Comparison of ENCODE assay signal across 13 mouse cellular contexts in the genomic region with DNA sequence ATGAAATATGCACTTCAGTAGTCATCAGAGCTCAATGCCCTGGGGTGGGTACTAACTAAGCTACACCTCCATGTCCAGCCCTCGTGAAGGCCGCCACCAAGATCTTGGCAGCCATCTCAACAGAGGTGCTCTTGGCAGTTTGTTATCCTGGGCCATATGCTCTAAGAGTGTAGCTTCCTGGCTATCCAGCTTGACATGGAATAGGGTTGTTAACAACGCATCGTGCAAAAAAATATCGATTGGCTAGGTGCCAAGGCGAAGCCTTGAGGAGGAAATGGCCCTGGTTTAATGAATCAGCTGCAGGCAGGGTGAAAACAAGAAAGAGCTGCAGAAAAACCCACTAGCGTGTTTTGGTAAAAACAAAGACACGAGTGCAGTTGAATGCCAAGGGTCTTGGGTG. TPM values are rescaled to one million over a fixed set of nuclear protein-coding genes. Genes with fewer than 3 reads are reported as not detected.
DNase-seq lines count a peak whose midpoint lies in the region; ATAC-seq and TF ChIP-seq lines count a peak whose summit lies in the region.
"Had no signal": no experiment of that assay in that cellular context is flagged by ENCODE, and none has a peak within 500 bp of the region (broad histone marks: within the 10 kb centered on the region; RNA-seq: fewer than 3 reads in every experiment).

No protein-coding gene starts in this region.

- H3K27me3 ChIP-seq in kidney, embryonic 16.5 days (ENCODE audit: insufficient read depth, low read length) = no peaks in the 10 kb centered on the region; the same call in 1 of the 2 replicates
- no peaks in the 10 kb centered on the region for H3K27me3 ChIP-seq in kidney, adult 2 months (replicated peaks; ENCODE audit: control insufficient read depth, insufficient read depth, low read length)
- no peaks in the 10 kb centered on the region for H3K27me3 ChIP-seq in stomach, embryonic 16.5 days (ENCODE audit: control insufficient read depth, insufficient read depth, low read length)
- H3K27me3 ChIP-seq: liver, embryonic 12.5 days had no signal

- TF ChIP-seq CTCF in kidney, adult 2 months (conservative IDR thresholded peaks at IDR 0.05; ENCODE audit: insufficient read depth, insufficient read length, low read depth, low read length) = no peak

- no peak overlapping the region for H3K27ac ChIP-seq in kidney, embryonic 16.5 days (ENCODE audit: low read length)
- H3K27ac ChIP-seq in kidney, adult 2 months (ENCODE audit: insufficient read depth, low read depth, low read length) = no peak overlapping the region
- H3K27ac ChIP-seq in stomach, embryonic 16.5 days (ENCODE audit: low read length) = peak overlapping the region; percentile 34; the same call in 1 of the 2 replicates
- H3K27ac ChIP-seq: liver, embryonic 12.5 days; midbrain, embryonic 12.5 days had no signal

- peaks cover 10% of the 10 kb centered on the region; the same call in 1 of the 2 replicates for H3K36me3 ChIP-seq in kidney, embryonic 16.5 days (ENCODE audit: insufficient read depth, low read length)
- no peaks in the 10 kb centered on the region for H3K36me3 ChIP-seq in kidney, adult 2 months (ENCODE audit: control insufficient read depth, insufficient read depth, low read length)
- H3K36me3 ChIP-seq in stomach, embryonic 16.5 days (ENCODE audit: control insufficient read depth, insufficient read depth, low read length) = no peaks in the 10 kb centered on the region
- H3K36me3 ChIP-seq: G1E; liver, embryonic 12.5 days; midbrain, embryonic 12.5 days had no signal

- H3K4me1 ChIP-seq in kidney, embryonic 16.5 days (ENCODE audit: insufficient read depth, low read length) = peaks cover 17% of the 10 kb centered on the region
- no peaks in the 10 kb centered on the region for H3K4me1 ChIP-seq in kidney, adult 2 months (ENCODE audit: control insufficient read depth, insufficient read depth, low read length)
- peaks cover 11% of the 10 kb centered on the region for H3K4me1 ChIP-seq in stomach, embryonic 16.5 days (ENCODE audit: control insufficient read depth, insufficient read depth, low read length)
- H3K4me1 ChIP-seq: liver, embryonic 12.5 days had no signal

- peak; percentile 46 for DNase-seq in adrenal gland, adult 2 months
- DNase-seq in adrenal gland, postnatal 4 days (ENCODE audit: low spot score in 2 of 2) = no peak
- DNase-seq in kidney, adult 2 months = no peak
- DNase-seq in urinary bladder, postnatal 14 days (ENCODE audit: low spot score) = peak; percentile 41
- DNase-seq in urinary bladder, adult 18-20 months (ENCODE audit: low spot score in 2 of 2) = no peak
- DNase-seq in right cerebral cortex, postnatal 14 days = no peak
- DNase-seq: embryo, embryonic 11 days; layer of hippocampus, adult 9-11 months had no signal

- H3K9me3 ChIP-seq in kidney, embryonic 16.5 days (ENCODE audit: low read length) = no peaks in the 10 kb centered on the region
- H3K9me3 ChIP-seq in stomach, embryonic 16.5 days (replicated peaks; ENCODE audit: control insufficient read depth, low read length) = no peaks in the 10 kb centered on the region
- H3K9me3 ChIP-seq: G1E; liver, embryonic 12.5 days; midbrain, embryonic 12.5 days had no signal

- TF ChIP-seq POLR2A in kidney, adult 2 months (IDR thresholded peaks at IDR 0.05; ENCODE audit: low read depth, low read length) = no peak

- ATAC-seq in kidney, embryonic 16.5 days (ENCODE audit: low FRiP score, low TSS enrichment) = peak; percentile 70; the same call in 1 of the 2 replicates
- no peak for ATAC-seq in stomach, embryonic 16.5 days (ENCODE audit: insufficient read depth, low FRiP score)
- ATAC-seq: liver, embryonic 12.5 days had no signal

- 49% methylated on average over 8 of the region's 8 CpGs for WGBS in kidney, embryonic 16.5 days
- WGBS in kidney, adult 2 months = 56% methylated on average over 8 of the region's 8 CpGs
- WGBS in stomach, embryonic 16.5 days = 38% methylated on average over 8 of the region's 8 CpGs

- no peak overlapping the region for H3K4me3 ChIP-seq in kidney, embryonic 16.5 days (ENCODE audit: low read length)
- no peak overlapping the region for H3K4me3 ChIP-seq in kidney, adult 2 months (ENCODE audit: insufficient read depth, low read depth, low read length)
- H3K4me3 ChIP-seq in stomach, embryonic 16.5 days (replicated peaks; ENCODE audit: low read length) = no peak overlapping the region
- H3K4me3 ChIP-seq: liver, embryonic 12.5 days; midbrain, embryonic 12.5 days had no signal

- H3K9ac ChIP-seq in kidney, embryonic 16.5 days (replicated peaks; ENCODE audit: low read length) = no peak overlapping the region
- no peak overlapping the region for H3K9ac ChIP-seq in stomach, embryonic 16.5 days (ENCODE audit: low read length)
- H3K9ac ChIP-seq: liver, embryonic 12.5 days; midbrain, embryonic 12.5 days had no signal

- H3K4me2 ChIP-seq in kidney, embryonic 16.5 days (replicated peaks; ENCODE audit: low read depth, low read length) = no peak overlapping the region
- H3K4me2 ChIP-seq in stomach, embryonic 16.5 days (ENCODE audit: low read depth, low read length) = no peak overlapping the region
- H3K4me2 ChIP-seq: liver, embryonic 12.5 days; midbrain, embryonic 12.5 days had no signal

RNA-seq across cellular contexts. Expression of gene Enoph1, which starts 45.3 kb away (rescaled TPM):
- total RNA-seq in adrenal gland, adult 2 months (2021) = 10 to 100 TPM; 26.5 to 35.8 TPM
- 54.3 and 58.6 TPM in 2 replicates for polyA plus RNA-seq in adrenal gland, adult 2 months (2012; rRNA removed)
- total RNA-seq in adrenal gland, postnatal 4 days (2021) = 10 to 100 TPM; 41.5 to 42.1 TPM
- 47.7 and 52.1 TPM in 2 replicates for polyA plus RNA-seq in kidney, embryonic 16.5 days (2015; fragmentation: Nextera tagmentation; extraction: Ambion mirVana)
- polyA plus RNA-seq in kidney, adult 2 months (2012; rRNA removed) = 17.1 and 17.9 TPM in 2 replicates
- polyA plus RNA-seq in stomach, embryonic 16.5 days (2015; fragmentation: Nextera tagmentation; extraction: Ambion mirVana) = 42.2 and 48.3 TPM in 2 replicates

RNA-seq across cellular contexts. Expression of gene Hnrnpdl, which starts 45.6 kb away (rescaled TPM):
- total RNA-seq in adrenal gland, adult 2 months (2021) = 100 to 1,000 TPM; 100 to 114 TPM
- polyA plus RNA-seq in adrenal gland, adult 2 months (2012; rRNA removed) = 70.4 and 79.3 TPM in 2 replicates
- total RNA-seq in adrenal gland, postnatal 4 days (2021) = 100 to 1,000 TPM; 223 to 234 TPM
- 153 and 162 TPM in 2 replicates for polyA plus RNA-seq in kidney, embryonic 16.5 days (2015; fragmentation: Nextera tagmentation; extraction: Ambion mirVana)
- 33.4 and 40.5 TPM in 2 replicates for polyA plus RNA-seq in kidney, adult 2 months (2012; rRNA removed)
- polyA plus RNA-seq in stomach, embryonic 16.5 days (2015; fragmentation: Nextera tagmentation; extraction: Ambion mirVana) = 120 and 123 TPM in 2 replicates

Comparison
In these comparisons a context has a peak if more than half of its experiments do, and no peak if none do; other contexts are left out.
1. DNase-seq: peak in adrenal gland, adult 2 months (single experiment) and urinary bladder, postnatal 14 days (single experiment); none in adrenal gland, postnatal 4 days (0 of 2), kidney, adult 2 months (single experiment), urinary bladder, adult 18-20 months (0 of 2) and right cerebral cortex, postnatal 14 days (single experiment).